Mouse (Mus musculus) left cerebral cortex, adult 2 months (tissue): ENCODE results near the gene Itgb1bp1. TPM values are rescaled to one million over a fixed set of nuclear protein-coding genes. Genes with fewer than 3 reads are reported as not detected.

Experiments used
- DNase-seq, 2 experiments: peaks; one replicate each; pipeline ENCODE4 v3.0.0; 2021 to 2022; ENCODE audit warnings: low spot score in 2 of 2, mixed read lengths in 1 of 2; ENCODE audit errors: extremely low spot score in 1 of 2
- H3K27ac ChIP-seq: fragments of 200-600 bp; 2 replicates; pipeline ENCODE4 v1.8.1; 2022
- H3K4me3 ChIP-seq: fragments of 200-600 bp; 2 replicates; pipeline ENCODE4 v1.8.1; 2022
- CTCF ChIP-seq: fragments of 200-600 bp; IDR thresholded peaks from 2 replicates; pipeline ENCODE4 v1.8.1; 2022; ENCODE audit warnings: antibody characterized with exemption, mild to moderate bottlenecking, moderate library complexity
- intact Hi-C: fragments of 180-260 bp; cut with DNase I; formaldehyde crosslinking; loops from one replicate; pipeline ENCODE4 v1.15.1; 2025
- total RNA-seq, 2 experiments: library from RNA; stranded (reverse); gene quantifications; 2 replicates each; pipeline ENCODE4 v1.2.3; 2021

Gene Itgb1bp1
- total RNA-seq, 2 experiments from 2014 or later = 33.4 to 34.3 TPM

DNA sequence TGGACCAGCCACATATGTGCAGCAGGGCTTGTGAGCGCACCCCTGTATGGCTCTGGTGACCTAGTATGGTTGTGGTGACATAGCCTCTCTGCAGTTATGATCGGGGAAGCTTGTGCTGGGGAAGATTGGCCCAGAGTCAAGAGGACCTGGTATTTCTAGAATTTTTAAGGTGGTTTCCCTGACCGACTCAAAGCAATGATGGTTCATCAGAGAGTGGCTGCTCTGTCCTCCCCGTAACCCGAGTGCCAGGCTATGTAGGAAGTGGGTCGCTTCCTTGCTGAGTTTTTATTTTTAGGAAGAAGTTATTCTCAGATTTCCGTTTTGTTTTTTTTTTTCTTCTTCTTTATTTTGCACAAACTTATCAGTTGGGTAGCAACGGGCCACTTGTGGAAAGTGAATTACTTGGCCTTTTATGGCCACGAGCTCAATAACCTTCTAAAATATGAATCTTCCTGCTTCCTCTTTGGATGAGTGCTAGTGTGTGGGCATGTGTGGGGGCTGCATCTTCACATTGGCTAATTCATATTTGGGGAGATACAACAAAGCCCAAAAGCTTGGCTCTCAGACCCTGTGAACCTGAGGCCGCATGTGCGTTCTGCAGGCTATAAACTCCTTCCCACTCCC, 77.8 kb downstream of the Itgb1bp1 start:
- intact Hi-C loops = loop anchor here (5.0 to 10.0 kb wide), 2 partner anchors 73 to 96 kb away; no protein-coding TSS in a partner anchor
- no peak for DNase-seq

DNA sequence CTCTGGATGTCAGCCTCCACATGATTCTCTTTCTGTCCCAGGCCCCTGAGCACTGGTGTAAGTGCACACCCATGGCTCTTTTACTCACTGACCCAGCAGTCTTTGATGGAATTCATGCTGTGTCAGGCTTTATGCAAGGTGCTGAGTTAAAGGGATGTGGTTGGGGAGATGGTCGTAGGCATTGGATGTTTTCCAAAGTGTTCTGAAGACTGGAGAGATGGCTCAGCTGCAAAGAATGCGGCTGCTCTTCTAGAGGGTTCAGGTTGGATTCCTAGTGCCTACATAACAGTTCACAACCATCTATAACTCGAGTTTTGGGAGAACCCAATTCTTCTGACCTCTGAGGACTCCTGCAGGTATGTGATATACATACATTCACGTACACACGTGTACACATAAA, 78.7 kb downstream of the Itgb1bp1 start:
- intact Hi-C loops = loop anchor here (5.0 to 10.0 kb wide), 2 partner anchors 73 to 95 kb away; no protein-coding TSS in a partner anchor
- DNase-seq = no peak
- TF ChIP-seq CTCF = no peak
- Histone ChIP-seq H3K4me3 (no peak overlapping the region), H3K27ac (no peak overlapping the region)

More for the DNA sequence above, 77.8 kb downstream of the Itgb1bp1 start:
- H3K27ac ChIP-seq = peak overlapping the region; percentile 38; the same call in 1 of the 2 replicates
- TF ChIP-seq CTCF = no peak
- H3K4me3 ChIP-seq = no peak overlapping the region

DNA sequence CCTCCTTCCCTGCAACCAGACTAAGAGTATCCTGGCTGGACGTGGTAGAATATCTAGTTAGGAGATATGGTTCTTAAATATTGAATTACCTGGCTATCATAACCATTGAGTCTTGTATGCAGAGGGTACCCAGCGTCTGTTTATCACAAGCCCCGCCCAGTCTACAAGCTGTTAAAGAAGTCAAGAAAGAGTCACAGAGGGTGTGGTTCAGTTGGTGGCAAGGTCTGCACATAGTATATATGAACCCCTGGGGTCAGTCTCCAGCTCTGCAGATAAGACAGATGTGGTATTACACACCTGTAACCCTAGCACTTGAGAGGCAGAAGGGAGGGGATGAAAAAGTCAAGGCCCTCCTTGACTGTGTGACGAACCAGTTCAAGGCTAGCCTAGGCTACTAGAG, 80.3 kb downstream of the Itgb1bp1 start:
- no peak for DNase-seq
- TF ChIP-seq CTCF = no peak
- H3K27ac ChIP-seq = no peak overlapping the region
- H3K4me3 ChIP-seq = no peak overlapping the region
- intact Hi-C loops = loop anchor here (5.0 to 10.0 kb wide), 2 partner anchors 71 to 93 kb away; no protein-coding TSS in a partner anchor

DNA sequence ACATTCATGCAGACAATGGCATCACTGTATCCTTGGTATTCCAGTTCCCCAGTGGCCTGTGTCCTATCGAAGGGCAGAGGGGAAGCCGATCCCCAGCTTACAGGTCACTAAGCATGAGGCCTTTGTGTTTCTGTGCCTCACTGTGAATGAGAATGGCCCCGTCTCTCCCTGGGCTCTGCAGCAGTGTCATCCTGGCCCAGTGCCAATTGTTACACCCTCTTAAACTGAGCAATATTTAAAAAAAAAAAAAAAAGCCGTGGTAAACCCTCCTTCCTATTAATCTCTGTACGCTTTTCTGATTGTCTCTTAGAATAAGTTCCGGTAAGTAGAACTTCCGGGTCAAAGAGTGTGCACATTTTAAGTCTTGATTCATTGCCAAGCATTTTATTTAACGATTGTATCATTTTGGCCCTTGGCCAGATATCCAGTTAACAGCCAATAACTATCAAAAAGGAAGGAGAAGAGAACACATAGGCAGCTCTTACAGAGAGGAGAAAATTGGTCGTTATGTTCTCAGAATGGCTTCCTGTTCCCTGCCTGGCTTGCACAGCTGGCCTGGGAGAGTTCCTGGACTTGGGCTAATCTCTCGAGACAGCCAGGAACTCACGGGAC, 81.3 kb downstream of the Itgb1bp1 start:
- Histone ChIP-seq H3K4me3 (no peak overlapping the region), H3K27ac (no peak overlapping the region)
- DNase-seq = no peak
- intact Hi-C loops = loop anchor here (5.0 to 10.0 kb wide), 2 partner anchors 70 to 93 kb away; no protein-coding TSS in a partner anchor
- TF ChIP-seq CTCF = no peak

DNA sequence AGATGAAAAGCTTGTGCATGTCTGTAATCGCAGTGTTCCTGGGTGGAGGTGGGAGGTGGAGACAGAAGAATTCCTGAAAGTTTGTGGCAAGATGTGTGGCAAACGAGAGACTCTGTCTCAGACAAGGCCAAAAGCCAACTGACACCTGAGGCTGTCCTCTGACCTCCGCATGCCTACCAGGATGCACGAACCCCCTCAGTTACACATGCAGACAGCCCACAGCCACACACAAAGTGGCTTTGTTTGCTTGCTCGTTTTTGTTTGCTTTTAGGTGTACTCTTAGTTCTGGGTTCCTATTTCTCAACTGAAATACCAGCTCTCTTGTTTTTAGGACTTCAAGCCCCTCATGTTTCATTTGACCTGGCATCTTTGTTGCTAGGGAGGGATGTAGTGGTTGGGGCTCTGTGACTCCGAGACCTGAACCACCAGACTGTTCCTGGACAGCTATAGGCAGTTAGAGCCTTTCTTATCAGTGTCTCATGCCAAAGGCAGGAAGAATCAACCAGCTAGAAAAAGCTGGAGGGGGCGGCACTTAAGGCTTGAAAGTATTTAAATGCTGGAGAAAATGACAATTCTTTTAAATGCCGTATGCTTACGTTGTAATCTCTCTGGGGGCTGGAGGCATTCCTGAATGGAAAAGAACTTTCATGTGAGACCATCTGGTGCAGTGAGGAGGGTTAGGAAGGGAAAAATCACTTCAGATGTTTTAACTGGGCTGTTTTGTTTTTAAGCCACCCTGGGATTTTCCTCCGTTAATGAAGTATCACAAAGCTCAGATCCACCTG, 84.4 kb downstream of the Itgb1bp1 start:
- Histone ChIP-seq H3K4me3 (no peak overlapping the region), H3K27ac (no peak overlapping the region; the same call in 1 of the 2 replicates)
- intact Hi-C loops = loop anchor here (1.0 to 10.0 kb wide), 2 partner anchors 41 to 67 kb away; no protein-coding TSS in a partner anchor
- TF ChIP-seq CTCF = no peak
- DNase-seq = no peak

DNA sequence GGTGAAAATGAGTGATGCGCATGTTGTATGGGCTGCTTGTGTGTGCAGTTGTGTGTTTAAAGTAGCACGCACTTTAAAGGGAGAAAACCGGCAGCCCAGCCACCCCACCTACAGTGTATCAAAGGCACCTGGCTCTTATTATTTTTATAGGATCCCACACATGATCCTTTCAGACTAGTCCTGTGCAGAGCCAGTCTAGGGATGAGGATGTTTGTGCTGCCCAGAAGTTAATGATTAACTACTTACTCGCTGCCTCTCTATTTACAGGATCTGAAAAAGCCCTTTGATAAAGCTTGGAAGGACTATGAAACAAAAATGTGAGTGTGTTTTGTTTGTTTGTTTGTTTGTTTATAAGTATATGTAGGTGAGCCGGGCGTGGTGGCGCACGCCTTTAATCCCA, 85.5 kb downstream of the Itgb1bp1 start:
- Histone ChIP-seq H3K4me3 (no peak overlapping the region), H3K27ac (no peak overlapping the region)
- no peak for TF ChIP-seq CTCF
- DNase-seq = no peak
- intact Hi-C loops = loop anchor here (10.0 kb wide), 1 partner anchor 66 kb away; no protein-coding TSS in a partner anchor

DNA sequence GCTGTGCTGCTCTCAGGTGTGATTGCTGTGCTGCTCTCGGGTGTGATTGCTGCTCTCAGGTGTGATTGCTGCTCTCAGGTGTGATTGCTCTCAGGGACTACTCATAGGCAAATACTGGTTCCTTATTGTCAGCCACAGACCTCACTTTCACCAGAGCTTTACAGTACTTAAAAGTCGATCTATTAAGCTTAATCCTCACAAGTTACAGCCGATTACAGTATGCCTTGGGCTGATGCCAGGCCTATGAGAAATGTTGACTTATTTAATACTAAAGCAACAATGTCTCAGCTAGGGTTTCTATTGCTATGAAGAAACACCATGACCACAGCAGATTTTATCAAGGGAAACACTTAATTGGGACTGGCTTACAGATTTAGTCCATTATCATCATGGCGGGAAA, 89.7 kb downstream of the Itgb1bp1 start:
- no peak overlapping the region for H3K4me3 ChIP-seq
- H3K27ac ChIP-seq = no peak overlapping the region
- DNase-seq = no peak
- intact Hi-C loops = no loop called here
- TF ChIP-seq CTCF = no peak

DNA sequence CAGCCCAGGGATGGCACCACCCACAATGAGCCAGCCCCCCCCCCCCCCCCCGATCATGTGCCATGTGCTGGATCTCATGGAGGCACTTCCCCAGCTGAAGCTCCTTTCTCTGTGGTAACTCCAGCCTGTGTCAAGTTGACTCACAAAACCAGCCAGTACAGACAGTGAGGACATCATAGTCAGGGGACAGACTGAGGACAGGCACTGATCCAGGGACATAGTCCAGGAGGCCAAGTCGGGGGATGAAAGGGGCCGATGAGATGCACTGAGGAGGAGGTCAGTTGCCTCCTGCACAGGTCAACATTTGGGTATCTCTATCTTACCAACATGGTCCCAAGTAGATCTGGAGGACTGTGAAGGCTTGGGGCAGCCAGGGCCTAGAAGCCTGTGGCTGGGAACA, 90.6 kb downstream of the Itgb1bp1 start:
- intact Hi-C loops = no loop called here
- no peak overlapping the region for H3K4me3 ChIP-seq

DNA sequence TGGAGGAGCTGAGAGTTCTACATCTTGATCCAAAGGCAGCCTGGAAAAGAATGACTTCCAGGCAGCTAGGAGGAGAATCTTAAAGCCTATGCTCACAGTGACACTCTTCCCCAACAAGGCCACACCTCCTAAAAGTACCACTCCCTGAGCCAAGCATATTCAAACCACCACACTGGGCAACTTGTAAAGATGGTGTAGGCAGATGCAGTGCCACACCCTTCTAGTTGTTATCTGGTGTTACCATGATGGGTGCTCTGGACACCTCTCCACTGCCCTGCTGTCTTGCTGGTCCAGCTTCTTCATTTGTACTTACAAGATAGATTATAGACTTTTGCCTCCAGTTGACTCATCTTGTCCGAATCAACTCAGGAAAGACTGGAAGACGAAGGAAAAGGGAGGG, 94.5 kb downstream of the Itgb1bp1 start:
- intact Hi-C loops = no loop called here
- no peak for TF ChIP-seq CTCF
- H3K4me3 ChIP-seq = no peak overlapping the region
- no peak overlapping the region for H3K27ac ChIP-seq
- no peak for DNase-seq

More for the DNA sequence above, 90.6 kb downstream of the Itgb1bp1 start:
- no peak for TF ChIP-seq CTCF
- no peak overlapping the region for H3K27ac ChIP-seq
- DNase-seq = no peak

Other genes starting within 250 kb of the Itgb1bp1 start
- gene Cpsf3, start 893 bp downstream of the Itgb1bp1 start, total RNA-seq = 10 to 100 TPM; 43.8 to 54.1 TPM
- 10 to 100 TPM; 12.8 to 13.4 TPM for gene Iah1, start 30.1 kb upstream of the Itgb1bp1 start, total RNA-seq
- gene Adam17, start 87.3 kb upstream of the Itgb1bp1 start, total RNA-seq = 10 to 100 TPM; 18.1 to 20.6 TPM
- gene Ywhaq, start 131.4 kb upstream of the Itgb1bp1 start, total RNA-seq = 100 to 1,000 TPM; 406 to 421 TPM